Mouse (Mus musculus) C2C12 (cell line): ENCODE results near the gene Pou3f3.

Experiments used
- CEBPB ChIP-seq: IDR thresholded peaks from one replicate; pipeline ENCODE4 v1.6.1; 2011; ENCODE audit warnings: low read depth, mild to moderate bottlenecking, control low read depth, moderate library complexity
- CTCF ChIP-seq: IDR thresholded peaks from one replicate; pipeline ENCODE4 v1.5.1; 2011; ENCODE audit not compliant: control insufficient read depth, insufficient read depth, insufficient read length
- FOSL1 ChIP-seq: IDR thresholded peaks from one replicate; pipeline ENCODE4 v1.8.0; 2011; ENCODE audit warnings: mild to moderate bottlenecking, low read length; ENCODE audit not compliant: poor library complexity, insufficient read depth, severe bottlenecking
- MAX ChIP-seq: IDR thresholded peaks from one replicate; pipeline ENCODE4 v1.6.1; 2011; ENCODE audit warnings: mild to moderate bottlenecking, control low read depth
- MYOG ChIP-seq: IDR thresholded peaks from one replicate; pipeline ENCODE4 v1.6.1; 2011; ENCODE audit not compliant: control insufficient read depth, insufficient read length; ENCODE audit errors: extremely low read depth
- USF1 ChIP-seq: IDR thresholded peaks from one replicate; pipeline ENCODE4 v1.6.1; 2011; ENCODE audit warnings: low read depth, mild to moderate bottlenecking, control low read depth, moderate library complexity

DNA sequence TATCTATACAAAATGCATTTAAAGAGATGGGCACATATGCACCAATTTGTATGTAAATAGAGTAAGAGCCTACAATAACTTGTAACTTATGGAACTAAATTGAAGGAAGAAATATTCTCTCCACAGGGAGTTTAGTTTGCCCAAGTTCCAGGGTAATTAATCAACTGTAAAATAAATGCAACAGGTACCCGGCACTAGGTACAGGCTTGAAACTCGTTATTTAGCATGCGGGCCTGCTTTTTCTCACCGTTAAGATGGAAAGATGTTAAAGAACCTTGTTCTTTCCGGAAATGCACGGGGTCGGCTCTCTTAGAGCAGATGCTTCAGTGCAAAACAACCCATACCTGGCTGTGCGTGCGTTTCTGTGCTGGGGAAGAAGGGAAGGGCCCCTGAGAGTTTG is 7.4 kb downstream of the Pou3f3 start:
- no peak for TF ChIP-seq CTCF
- no peak for TF ChIP-seq FOSL1
- TF ChIP-seq USF1 = no peak
- no peak for TF ChIP-seq MAX
- no peak for TF ChIP-seq MYOG
- TF ChIP-seq CEBPB = no peak
